Mouse (Mus musculus) embryonic facial prominence, embryonic 15.5 days (tissue): Measurements from ENCODE around the gene Maneal. TPM values are rescaled to one million over a fixed set of nuclear protein-coding genes. Genes with fewer than 3 reads are reported as not detected.

Source experiments
- ATAC-seq: fragments of 200-750 bp; cut with Nextera tagmentation; 2 replicates; pipeline ENCODE4 v1.8.0; 2017; ENCODE audit warnings: low read depth, moderate TSS enrichment; ENCODE audit not compliant: insufficient number of reproducible peaks, low FRiP score, low TSS enrichment
- H3K27ac ChIP-seq: fragments of 300-500 bp; sonication (generic); replicated peaks from 2 replicates; pipeline ENCODE4 v1.5.1; 2015; ENCODE audit warnings: mild to moderate bottlenecking, inconsistent platforms
- H3K27me3 ChIP-seq: fragments of 300-500 bp; sonication (generic); 2 replicates; pipeline ENCODE4 v1.6.1; 2015; ENCODE audit warnings: inconsistent platforms
- H3K36me3 ChIP-seq: fragments of 300-500 bp; sonication (generic); 2 replicates; pipeline ENCODE4 v1.6.1; 2015; ENCODE audit warnings: mild to moderate bottlenecking, inconsistent platforms
- H3K4me1 ChIP-seq: fragments of 300-500 bp; sonication (generic); 2 replicates; pipeline ENCODE4 v1.6.1; 2015; ENCODE audit warnings: inconsistent platforms
- H3K4me2 ChIP-seq: fragments of 300-500 bp; sonication (generic); replicated peaks from 2 replicates; pipeline ENCODE4 v1.6.1; 2015; ENCODE audit warnings: mild to moderate bottlenecking, inconsistent platforms
- H3K4me3 ChIP-seq: fragments of 300-500 bp; sonication (generic); replicated peaks from 2 replicates; pipeline ENCODE4 v1.5.1; 2015; ENCODE audit warnings: mild to moderate bottlenecking, inconsistent platforms
- H3K9ac ChIP-seq: fragments of 300-500 bp; sonication (generic); 2 replicates; pipeline ENCODE4 v1.6.1; 2015; ENCODE audit warnings: inconsistent platforms
- H3K9me3 ChIP-seq: fragments of 300-500 bp; sonication (generic); replicated peaks from 2 replicates; pipeline ENCODE4 v1.6.1; 2016; ENCODE audit warnings: inconsistent platforms
- WGBS: fragments of 180-500 bp; shearing (Covaris S2); methylation state at CpG from one replicate; pipeline ENCODE4 v1.1.7; 2015; 5-methylcytosine and 5-hydroxymethylcytosine counted together
- polyA plus RNA-seq: library from polyadenylated mRNA; unstranded; fragments of >200 nt; fragmentation: Nextera tagmentation; extraction: Ambion mirVana; gene quantifications from 2 replicates; pipeline ENCODE4 v1.2.1, GENCODE M21; 2015

The Maneal gene
- polyA plus RNA-seq, result 1.2 and 1.5 TPM in 2 replicates

DNA sequence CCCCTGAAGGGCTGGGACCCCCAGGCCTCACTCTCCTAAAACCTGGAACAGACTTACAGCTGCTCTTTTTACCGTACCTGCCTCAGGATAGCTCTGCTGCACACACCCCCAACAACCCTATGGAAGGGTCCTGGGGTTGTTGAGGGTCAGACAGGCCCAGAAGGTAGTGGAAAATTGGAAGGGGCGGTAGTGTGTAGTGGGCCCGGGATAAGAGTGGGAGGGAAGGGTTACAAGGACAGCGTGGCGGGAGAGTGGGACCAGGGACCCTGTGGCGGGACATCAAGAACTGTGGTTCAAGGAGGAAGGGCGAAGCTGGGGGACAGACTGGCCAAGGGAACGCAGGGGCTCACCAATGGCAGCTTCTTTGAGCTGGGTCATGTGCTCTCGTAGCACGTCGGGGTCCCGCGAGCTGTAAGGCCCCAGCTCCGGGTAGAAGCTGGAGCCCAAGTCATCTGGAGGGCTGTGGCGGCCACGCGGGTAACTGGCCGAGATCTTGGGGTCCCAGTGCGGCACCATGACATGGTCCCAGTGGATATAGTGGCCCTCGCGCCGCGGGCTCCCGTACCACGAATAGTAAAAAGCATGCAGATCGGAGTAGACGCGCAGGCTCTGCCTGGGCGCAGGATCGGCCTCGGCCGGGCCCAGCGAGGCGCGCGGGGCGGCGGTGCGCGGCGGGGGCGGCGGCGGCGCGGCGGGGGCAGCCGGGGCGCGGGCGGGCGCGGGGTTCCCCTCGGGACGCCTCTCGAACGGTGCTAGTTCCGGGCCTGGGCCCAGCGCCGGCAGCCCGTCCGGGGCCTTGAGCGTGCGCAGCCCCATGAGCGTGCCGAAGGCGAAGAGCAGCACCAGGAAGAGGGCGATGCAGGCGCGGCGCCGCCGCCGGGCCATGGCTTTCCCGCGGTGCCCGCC lies at the start of gene Maneal:
Maneal (minus strand) TSS at position 889 of the 906 bp plus-strand sequence.
- Histone ChIP-seq H3K4me3 (peak within 1 kb of the TSS; percentile 53), H3K9me3 (no peaks in the 10 kb centered on the region), H3K27me3 (peaks cover 28% of the 10 kb centered on the region), H3K27ac (no peak within 1 kb of the TSS), H3K36me3 (peaks cover 8% of the 10 kb centered on the region; the same call in 1 of the 2 replicates), H3K9ac (peak within 1 kb of the TSS; percentile 35; the same call in 1 of the 2 replicates), H3K4me2 (peak within 1 kb of the TSS; percentile 83), H3K4me1 (peaks cover 18% of the 10 kb centered on the region)
- ATAC-seq, result no peak
- 2% methylated on average over 77 of the region's 77 CpGs for WGBS

DNA sequence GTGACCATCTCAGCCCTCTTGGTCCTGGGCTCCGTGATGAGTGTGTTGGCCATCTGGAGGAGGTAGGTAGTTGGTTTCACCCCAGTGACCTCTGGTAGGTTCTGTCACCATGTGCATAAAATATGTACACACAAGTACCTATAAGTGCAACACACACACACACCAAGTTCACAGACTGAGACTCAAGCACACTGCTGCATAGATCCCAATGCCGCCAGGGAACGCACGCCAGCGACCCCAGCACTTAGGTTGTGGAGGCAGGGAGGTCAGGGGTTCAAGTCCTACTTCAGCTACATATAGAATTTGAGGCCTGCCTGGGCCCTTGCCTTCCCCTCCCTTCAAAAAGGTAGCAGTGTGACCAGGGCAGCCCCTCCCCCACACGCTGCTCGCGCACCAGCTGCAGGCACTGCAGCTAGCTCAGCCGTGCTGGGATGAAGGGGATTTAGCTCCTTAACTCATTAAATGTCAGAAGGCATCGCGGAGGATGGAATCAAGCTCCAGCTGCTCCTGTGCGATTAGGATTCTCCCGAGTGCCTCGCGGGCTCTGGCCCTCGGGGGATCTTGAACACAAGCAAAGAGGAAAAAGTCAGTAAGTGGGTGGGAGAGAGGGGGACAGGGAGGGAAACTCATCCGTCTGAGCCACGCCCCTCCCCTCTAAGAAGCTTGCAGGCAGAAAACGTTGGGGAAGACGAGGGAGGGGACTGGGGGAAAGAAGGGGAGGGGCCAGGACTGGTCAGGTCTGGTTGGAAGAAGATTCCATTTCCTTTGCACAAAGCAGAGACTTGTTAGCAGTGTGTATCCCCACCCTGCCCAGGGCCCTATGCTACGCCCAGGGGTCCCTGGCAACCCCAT lies 44.2 kb upstream of the Maneal start:
- ATAC-seq, result peak; percentile 71
- Histone ChIP-seq H3K4me3 (peak overlapping the region; percentile 32), H3K9me3 (no peaks in the 10 kb centered on the region), H3K36me3 (no peaks in the 10 kb centered on the region), H3K27ac (no peak overlapping the region), H3K4me2 (peak overlapping the region; percentile 62), H3K27me3 (no peaks in the 10 kb centered on the region), H3K4me1 (peaks cover 13% of the 10 kb centered on the region), H3K9ac (no peak overlapping the region)
- WGBS, result 7% methylated on average over 21 of the region's 21 CpGs

DNA sequence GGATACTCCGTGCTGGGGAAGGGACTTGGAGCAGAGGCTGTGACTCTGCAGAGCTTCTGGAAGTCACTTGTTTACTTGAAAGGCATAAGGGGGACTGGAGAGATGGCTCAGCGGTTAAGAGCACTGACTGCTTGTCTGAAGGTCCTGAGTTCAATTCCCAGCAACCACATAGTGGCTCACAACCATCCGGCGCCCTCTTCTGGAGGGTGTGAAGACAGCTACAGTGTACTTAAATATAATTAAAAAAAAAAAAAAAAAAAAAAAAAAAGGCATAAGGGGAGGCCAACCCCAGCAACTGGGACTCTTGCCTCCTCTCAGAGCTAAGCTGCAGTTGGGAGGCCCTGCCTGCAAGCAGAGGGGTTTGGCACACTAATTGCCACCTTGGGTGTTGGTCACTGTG lies 43.4 kb upstream of the Maneal start:
- no peak overlapping the region for H3K27ac ChIP-seq

DNA sequence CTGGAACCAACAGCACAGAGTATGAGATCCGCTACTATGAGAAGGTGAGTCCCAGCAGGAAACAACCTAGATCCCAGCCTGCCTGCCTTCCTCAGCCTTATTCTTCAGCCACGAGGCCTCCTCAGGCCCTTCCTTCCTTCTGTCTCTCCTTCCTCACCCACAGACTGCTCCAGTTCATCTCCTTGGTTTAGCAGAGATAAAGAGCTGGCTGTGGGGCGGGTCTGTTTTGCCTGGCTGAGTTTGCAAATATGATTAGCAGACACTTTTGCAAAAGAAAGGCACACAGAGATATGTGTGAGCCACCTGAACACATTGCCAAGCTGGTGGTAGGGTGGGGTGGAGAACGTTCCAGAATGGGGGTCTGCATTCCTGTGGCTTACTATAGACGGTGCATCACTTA lies 37.9 kb upstream of the Maneal start:
- H3K9ac ChIP-seq, result no peak overlapping the region
- no peak overlapping the region for H3K27ac ChIP-seq
- peaks cover 4% of the 10 kb centered on the region for H3K4me1 ChIP-seq
- WGBS, result 36% methylated on average over 5 of the region's 5 CpGs
- H3K36me3 ChIP-seq, result no peaks in the 10 kb centered on the region
- H3K9me3 ChIP-seq, result no peaks in the 10 kb centered on the region
- H3K4me2 ChIP-seq, result no peak overlapping the region
- H3K27me3 ChIP-seq, result peaks cover 42% of the 10 kb centered on the region
- ATAC-seq, result no peak
- H3K4me3 ChIP-seq, result no peak overlapping the region

More for the DNA sequence above, 43.4 kb upstream of the Maneal start:
- Histone ChIP-seq H3K9ac (no peak overlapping the region), H3K9me3 (no peaks in the 10 kb centered on the region), H3K4me2 (no peak overlapping the region), H3K36me3 (no peaks in the 10 kb centered on the region), H3K4me1 (peaks cover 13% of the 10 kb centered on the region), H3K4me3 (no peak overlapping the region), H3K27me3 (no peaks in the 10 kb centered on the region)
- 72% methylated on average over 4 of the region's 4 CpGs for WGBS
- ATAC-seq, result no peak

DNA sequence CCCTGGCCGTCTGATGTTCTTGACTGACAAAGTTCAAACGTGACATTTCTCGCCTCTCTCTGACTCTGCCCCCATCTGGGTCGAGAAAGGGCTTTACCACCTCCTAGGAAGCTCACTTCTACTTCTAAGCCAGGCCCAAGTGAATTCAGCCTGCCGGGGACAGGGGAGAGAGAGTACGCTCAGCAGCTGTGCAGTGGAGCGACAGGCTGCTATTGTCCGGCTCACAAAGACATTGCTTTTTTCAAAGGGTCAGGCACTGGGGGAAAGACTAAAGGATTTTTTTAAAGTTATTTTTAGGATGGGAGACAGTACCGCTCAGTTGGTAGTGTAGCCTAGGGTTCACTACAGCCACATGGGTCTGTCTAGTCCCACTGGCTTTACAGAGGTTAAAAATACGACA lies 36.5 kb upstream of the Maneal start:
- WGBS, result 51% methylated on average over 10 of the region's 10 CpGs
- no peaks in the 10 kb centered on the region for H3K9me3 ChIP-seq
- H3K4me3 ChIP-seq, result no peak overlapping the region
- H3K9ac ChIP-seq, result no peak overlapping the region
- H3K4me2 ChIP-seq, result no peak overlapping the region
- no peaks in the 10 kb centered on the region for H3K36me3 ChIP-seq
- peaks cover 57% of the 10 kb centered on the region for H3K27me3 ChIP-seq
- peaks cover 10% of the 10 kb centered on the region for H3K4me1 ChIP-seq
- ATAC-seq, result no peak
- no peak overlapping the region for H3K27ac ChIP-seq

DNA sequence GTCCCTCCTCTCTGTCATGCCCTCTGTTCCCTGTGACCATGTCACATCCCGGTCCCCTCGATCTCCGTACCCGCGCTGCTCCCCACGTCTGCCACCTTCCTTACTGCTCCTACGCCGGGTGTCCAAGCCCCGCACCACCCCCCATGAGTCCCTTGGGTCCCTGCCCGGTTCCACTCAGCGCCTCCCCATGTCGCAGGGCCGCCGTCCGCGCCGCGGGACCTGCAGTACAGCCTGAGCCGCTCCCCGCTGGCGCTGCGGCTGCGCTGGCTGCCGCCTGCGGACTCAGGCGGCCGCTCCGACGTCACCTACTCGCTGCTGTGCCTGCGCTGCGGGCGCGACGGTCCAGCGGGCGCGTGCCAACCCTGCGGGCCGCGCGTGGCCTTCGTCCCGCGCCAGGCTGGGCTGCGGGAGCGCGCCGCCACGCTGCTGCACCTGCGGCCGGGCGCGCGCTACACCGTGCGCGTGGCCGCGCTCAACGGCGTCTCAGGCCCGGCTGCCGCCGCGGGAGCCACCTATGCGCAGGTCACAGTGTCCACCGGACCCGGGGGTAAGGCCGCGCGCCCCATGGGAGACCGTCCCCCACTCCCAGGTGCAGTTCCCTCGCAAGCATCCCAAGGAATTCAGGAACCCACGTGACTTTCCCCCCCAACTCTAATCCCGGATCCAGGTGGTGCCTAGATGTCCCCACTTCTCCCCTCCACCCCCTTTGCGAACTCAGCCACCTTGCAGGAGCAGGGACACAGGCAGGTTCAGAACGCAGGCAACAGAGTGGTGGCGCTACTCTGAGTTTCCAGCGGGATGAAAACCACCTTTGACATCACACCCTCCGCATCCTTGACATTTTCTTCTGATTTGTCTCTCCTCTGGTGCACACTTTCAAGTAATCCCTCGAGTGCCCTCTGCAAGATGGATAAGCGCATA lies 32.8 kb upstream of the Maneal start:
- H3K27me3 ChIP-seq, result peaks cover 80% of the 10 kb centered on the region
- peak overlapping the region; percentile 43 for H3K4me3 ChIP-seq
- no peaks in the 10 kb centered on the region for H3K36me3 ChIP-seq
- H3K9ac ChIP-seq, result no peak overlapping the region
- no peak for ATAC-seq
- 1% methylated on average over 83 of the region's 83 CpGs for WGBS
- peaks cover 10% of the 10 kb centered on the region for H3K4me1 ChIP-seq
- no peak overlapping the region for H3K27ac ChIP-seq
- no peaks in the 10 kb centered on the region for H3K9me3 ChIP-seq
- peak overlapping the region; percentile 68 for H3K4me2 ChIP-seq

DNA sequence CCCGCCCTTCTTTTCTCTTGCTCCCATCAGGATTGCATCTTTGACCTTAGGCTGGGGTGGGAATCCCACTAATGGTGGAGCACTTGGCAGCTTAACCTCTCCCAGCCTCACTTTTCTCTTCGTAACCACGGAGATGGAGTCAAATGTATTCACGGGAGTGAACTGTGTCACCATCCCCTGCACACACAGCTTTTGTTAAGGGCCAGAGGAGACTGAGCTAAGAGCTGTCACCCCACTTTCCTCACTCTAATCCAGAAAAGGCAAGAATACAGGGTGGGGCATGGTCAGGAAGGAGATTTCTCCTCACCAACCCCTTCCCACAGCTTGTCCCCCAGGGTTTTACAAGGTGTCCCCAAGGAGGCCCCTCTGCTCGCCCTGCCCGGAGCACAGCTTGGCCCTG lies 31.8 kb upstream of the Maneal start:
- Histone ChIP-seq H3K4me3 (no peak overlapping the region), H3K9me3 (no peaks in the 10 kb centered on the region), H3K4me2 (no peak overlapping the region), H3K36me3 (no peaks in the 10 kb centered on the region), H3K27ac (no peak overlapping the region), H3K27me3 (peaks cover 77% of the 10 kb centered on the region), H3K4me1 (peaks cover 10% of the 10 kb centered on the region), H3K9ac (no peak overlapping the region)
- WGBS, result 26% methylated on average over 6 of the region's 6 CpGs
- ATAC-seq, result no peak

DNA sequence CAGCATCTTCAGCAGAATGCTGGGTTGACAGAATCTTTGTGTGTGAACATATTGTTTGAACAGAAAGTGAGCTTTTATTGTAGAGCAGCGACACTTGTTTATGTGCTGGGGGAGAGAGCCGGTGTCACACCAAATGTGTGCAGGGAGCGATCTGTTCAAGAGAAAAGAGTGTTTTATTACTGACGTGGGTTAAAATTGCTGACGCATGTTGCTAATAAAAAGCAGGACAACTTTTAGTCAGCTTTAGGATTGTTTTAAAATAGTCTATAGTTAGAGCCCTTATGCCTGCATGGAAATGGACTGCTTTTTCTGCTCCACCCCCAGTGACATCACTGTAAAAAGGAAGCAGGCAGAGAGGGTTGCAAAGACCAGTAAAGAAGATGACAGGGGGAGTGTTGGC lies 28.9 kb upstream of the Maneal start:
- 63% methylated on average over 5 of the region's 5 CpGs for WGBS
- H3K27ac ChIP-seq, result no peak overlapping the region

DNA sequence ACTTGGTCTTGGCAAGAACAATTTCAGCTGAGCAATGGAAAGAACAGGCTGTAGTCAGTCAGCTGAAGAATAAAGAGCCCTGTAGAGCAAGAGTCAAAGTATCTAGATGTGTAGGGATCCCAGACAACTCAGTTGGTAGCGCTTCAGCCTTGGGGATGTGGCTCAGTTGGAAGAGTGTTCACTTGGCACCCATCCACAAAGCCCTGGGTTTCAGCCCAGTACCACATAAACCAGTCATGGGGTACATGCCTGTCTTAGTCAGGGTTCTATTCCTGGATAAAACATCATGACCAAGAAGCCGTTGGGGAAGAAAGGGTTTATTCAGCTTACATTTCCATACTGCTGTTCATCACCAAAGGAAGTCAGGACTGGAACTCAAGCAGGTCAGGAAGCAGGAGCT lies 28.0 kb upstream of the Maneal start:
- Histone ChIP-seq H3K36me3 (no peaks in the 10 kb centered on the region), H3K9ac (no peak overlapping the region), H3K27ac (no peak overlapping the region), H3K4me2 (no peak overlapping the region), H3K27me3 (peaks cover 72% of the 10 kb centered on the region), H3K4me3 (no peak overlapping the region), H3K9me3 (no peaks in the 10 kb centered on the region), H3K4me1 (peaks cover 6% of the 10 kb centered on the region)
- WGBS, result 86% methylated on average over 2 of the region's 2 CpGs
- ATAC-seq, result no peak

More for the DNA sequence above, 28.9 kb upstream of the Maneal start:
- H3K4me3 ChIP-seq, result no peak overlapping the region
- H3K36me3 ChIP-seq, result no peaks in the 10 kb centered on the region
- H3K9me3 ChIP-seq, result no peaks in the 10 kb centered on the region
- H3K4me2 ChIP-seq, result no peak overlapping the region
- ATAC-seq, result no peak
- H3K9ac ChIP-seq, result no peak overlapping the region
- H3K27me3 ChIP-seq, result peaks cover 74% of the 10 kb centered on the region
- H3K4me1 ChIP-seq, result peaks cover 10% of the 10 kb centered on the region

DNA sequence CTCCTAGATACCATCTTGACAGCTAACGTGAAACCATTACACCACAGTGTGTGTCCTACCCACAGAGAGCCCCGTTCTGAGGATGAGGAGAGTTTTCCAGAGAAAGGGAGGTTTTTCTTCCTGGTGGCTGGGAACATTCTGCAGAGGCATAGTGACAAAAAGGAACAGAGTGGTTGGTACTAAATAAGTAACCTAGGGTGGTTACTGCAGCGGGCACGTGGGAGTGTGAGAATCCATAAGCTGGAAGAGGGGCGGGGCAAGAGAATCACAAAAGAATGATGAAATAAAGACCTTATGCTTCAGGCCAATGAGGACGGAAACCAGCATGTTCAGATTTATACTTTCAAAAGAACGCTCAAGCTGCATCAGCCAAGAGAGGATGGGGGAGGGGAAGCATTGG lies 26.7 kb upstream of the Maneal start:
- no peak overlapping the region for H3K4me3 ChIP-seq
- WGBS, result 65% methylated on average over 7 of the region's 7 CpGs
- no peaks in the 10 kb centered on the region for H3K4me1 ChIP-seq
- no peak overlapping the region for H3K27ac ChIP-seq
- ATAC-seq, result no peak
- H3K9me3 ChIP-seq, result no peaks in the 10 kb centered on the region
- no peaks in the 10 kb centered on the region for H3K36me3 ChIP-seq
- peaks cover 70% of the 10 kb centered on the region for H3K27me3 ChIP-seq
- H3K9ac ChIP-seq, result no peak overlapping the region
- no peak overlapping the region for H3K4me2 ChIP-seq
